Mouse (Mus musculus): ENCODE data around the gene Cbfa2t2. TPM values are rescaled to one million over a fixed set of nuclear protein-coding genes. Genes with fewer than 3 reads are reported as not detected.

Cbfa2t2 gene
- 8.4 and 9.6 TPM in 2 replicates for polyA plus RNA-seq (2015; fragmentation: Nextera tagmentation; extraction: Ambion mirVana)

DNA sequence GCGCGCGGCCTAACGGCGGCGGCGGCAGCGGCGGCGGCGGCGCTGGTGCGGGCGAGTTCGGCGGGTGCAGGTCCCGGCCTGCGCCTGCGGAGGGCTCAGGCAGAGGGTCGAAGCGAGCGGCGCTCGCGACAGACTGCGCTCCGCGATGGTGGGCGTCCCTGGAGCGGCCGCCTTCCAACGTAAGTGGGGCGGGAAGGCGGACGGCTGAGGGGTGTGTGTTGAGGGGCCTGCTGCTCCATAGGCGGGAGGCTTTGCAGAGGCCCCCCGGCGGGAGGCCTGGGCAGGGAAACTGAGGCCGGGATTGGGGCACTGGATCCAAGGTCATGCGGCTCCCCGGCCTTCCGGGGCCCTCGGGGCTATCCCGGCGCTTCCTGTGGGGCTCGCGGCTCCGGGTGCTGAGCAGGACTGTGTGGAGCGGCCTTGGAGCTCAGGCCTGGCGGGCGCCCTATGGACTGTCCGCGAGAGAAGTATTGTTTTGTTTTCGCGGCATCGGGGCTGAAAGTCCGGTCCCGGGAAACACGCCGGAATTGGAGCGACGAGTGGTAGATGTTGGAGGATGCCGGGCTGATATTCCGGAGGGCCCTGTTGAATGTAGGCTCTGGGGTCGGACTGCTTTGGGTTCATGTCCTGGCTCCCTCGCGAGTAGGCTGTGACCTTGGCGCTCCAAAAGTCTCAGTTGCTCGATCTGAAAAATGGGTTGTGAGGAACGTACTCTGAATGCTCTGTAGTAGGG is at the start of gene Cbfa2t2:
TSS of gene Cbfa2t2 (plus strand) at position 24 of the 733 bp plus-strand sequence.
- no peaks in the 10 kb centered on the region for H3K36me3 ChIP-seq
- peaks cover 44% of the 10 kb centered on the region for H3K4me1 ChIP-seq (replicated peaks)
- DNase-seq (peak; percentile 57), ATAC-seq (ENCODE audit: low read depth) (peak; percentile 52)
- under 1% methylated on average over 70 of the region's 70 CpGs for WGBS (ENCODE audit: insufficient replicate concordance)
- peak within 1 kb of the TSS; percentile 98 for H3K9ac ChIP-seq
- H3K27me3 ChIP-seq = no peaks in the 10 kb centered on the region
- H3K9me3 ChIP-seq (replicated peaks) = no peaks in the 10 kb centered on the region
- peak within 1 kb of the TSS; percentile 88 for H3K27ac ChIP-seq
- peak within 1 kb of the TSS; percentile 90 for H3K4me2 ChIP-seq
- H3K4me3 ChIP-seq (replicated peaks) = peak within 1 kb of the TSS; percentile 93

DNA sequence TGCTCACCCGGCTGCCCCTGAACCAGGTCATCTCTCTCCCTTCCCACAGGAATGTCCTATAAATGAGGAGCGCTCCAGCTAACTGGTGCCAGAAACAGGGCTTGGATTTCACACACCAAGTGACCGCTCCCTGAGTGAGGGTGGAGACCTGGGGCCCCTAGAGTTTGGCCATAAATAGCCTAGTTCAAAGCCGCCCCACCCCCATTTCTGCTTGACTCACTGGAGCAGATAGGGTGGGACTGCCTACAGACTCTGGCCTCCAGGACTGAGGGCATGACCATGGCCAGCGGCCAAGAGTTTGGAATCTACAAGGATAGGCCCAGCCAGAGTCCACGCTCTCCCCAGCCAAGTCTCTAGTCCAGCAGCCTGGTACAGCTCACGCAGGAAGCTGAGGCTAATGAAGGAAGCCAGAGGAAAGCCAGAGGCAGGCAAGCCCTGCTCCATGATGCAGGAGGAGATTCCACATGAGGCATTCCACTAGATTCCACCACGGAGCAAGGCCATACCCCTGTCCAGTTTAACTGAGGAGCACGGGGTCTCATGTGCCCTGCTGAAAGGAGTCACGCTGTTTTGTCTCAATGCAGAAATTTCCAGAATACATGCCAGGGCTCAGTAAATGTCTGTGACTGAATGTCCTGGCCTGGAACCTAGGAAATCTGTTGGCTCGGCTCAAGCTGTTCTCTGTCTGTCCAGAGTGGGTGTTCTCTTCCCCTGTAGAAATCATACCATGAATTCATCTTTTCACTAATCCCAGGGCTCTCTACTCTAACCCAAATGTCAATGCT is 45.9 kb upstream of the Cbfa2t2 start:
- WGBS (ENCODE audit: insufficient replicate concordance) = 66% methylated on average over 11 of the region's 11 CpGs
- Histone ChIP-seq H3K9me3 (replicated peaks) (no peaks in the 10 kb centered on the region), H3K27me3 (no peaks in the 10 kb centered on the region), H3K36me3 (no peaks in the 10 kb centered on the region), H3K4me1 (replicated peaks) (peaks cover 14% of the 10 kb centered on the region), H3K4me2 (no peak overlapping the region), H3K4me3 (replicated peaks) (no peak overlapping the region), H3K9ac (no peak overlapping the region), H3K27ac (peak overlapping the region; percentile 57)
- DNase-seq = no peak
- ATAC-seq (ENCODE audit: low read depth) = peak; percentile 78

DNA sequence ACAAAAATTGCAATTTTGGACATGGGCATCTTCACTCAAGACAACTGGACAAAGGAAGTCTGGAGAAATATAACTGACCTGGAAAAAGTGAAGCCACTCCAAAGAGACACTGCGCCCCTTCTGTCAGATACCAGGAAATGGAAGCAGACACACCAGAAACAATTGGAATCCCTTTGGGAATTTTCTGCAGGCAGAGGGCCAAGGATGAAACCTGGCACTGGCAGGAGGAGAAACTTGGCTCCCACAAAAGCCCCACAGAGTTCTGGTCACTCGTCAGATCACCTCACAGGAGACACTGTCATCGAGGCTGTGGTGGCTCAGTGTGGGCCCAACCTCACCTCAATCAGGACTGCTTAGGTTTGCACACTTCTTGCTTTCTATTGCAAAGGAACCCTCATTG is 41.7 kb upstream of the Cbfa2t2 start:
- no peak overlapping the region for H3K4me3 ChIP-seq (replicated peaks)
- H3K4me2 ChIP-seq = no peak overlapping the region
- H3K9ac ChIP-seq = no peak overlapping the region
- H3K36me3 ChIP-seq = no peaks in the 10 kb centered on the region
- no peaks in the 10 kb centered on the region for H3K27me3 ChIP-seq
- peaks cover 11% of the 10 kb centered on the region for H3K4me1 ChIP-seq (replicated peaks)
- H3K9me3 ChIP-seq (replicated peaks) = no peaks in the 10 kb centered on the region
- 69% methylated on average over 3 of the region's 3 CpGs for WGBS (ENCODE audit: insufficient replicate concordance)
- H3K27ac ChIP-seq = no peak overlapping the region
- no peak for DNase-seq
- ATAC-seq (ENCODE audit: low read depth) = no peak

DNA sequence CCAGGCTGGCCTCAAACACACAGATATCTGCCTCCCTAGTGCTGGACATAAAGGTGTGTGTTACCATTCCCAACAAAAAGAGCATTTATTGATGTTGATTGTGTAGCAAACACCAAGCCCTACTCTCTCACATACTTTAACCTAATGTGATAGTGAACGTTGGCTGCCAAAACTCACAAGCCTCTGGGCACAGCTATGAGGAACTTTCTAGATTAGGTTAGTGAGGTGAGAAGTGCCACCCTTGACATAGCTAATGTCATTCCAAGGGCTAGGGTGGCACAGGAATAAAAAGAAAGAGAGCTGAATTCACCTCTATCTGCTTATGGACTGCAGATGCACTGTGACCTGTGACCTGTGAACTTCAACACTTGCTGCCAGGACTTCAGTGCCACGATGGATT is 39.8 kb upstream of the Cbfa2t2 start:
- H3K4me2 ChIP-seq = no peak overlapping the region
- no peaks in the 10 kb centered on the region for H3K36me3 ChIP-seq
- WGBS (ENCODE audit: insufficient replicate concordance) = 61% methylated on average over 2 of the region's 2 CpGs
- H3K9ac ChIP-seq = no peak overlapping the region
- DNase-seq (no peak), ATAC-seq (ENCODE audit: low read depth) (no peak)
- H3K27ac ChIP-seq = no peak overlapping the region
- no peaks in the 10 kb centered on the region for H3K27me3 ChIP-seq
- H3K4me1 ChIP-seq (replicated peaks) = no peaks in the 10 kb centered on the region
- no peaks in the 10 kb centered on the region for H3K9me3 ChIP-seq (replicated peaks)
- no peak overlapping the region for H3K4me3 ChIP-seq (replicated peaks)

DNA sequence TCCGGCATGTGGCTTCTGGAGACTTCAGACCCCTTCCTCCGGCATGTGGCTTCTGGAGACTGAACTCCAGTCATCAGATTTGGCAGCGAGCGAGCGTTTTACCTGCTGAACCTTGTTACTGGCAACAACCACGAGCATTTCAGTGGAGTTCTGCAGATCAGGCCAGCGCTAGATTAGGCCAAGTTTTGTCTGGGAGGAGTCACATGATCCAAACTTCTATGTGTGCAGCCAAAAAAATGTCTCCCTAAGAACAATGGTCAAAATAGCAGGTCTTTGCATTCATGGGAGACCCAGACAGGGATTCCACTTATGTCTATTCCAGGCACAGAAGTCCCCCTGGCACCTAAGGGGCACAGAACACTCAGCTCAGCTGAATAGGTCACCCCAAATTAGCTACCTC is 38.0 kb upstream of the Cbfa2t2 start:
- 64% methylated on average over 7 of the region's 7 CpGs for WGBS (ENCODE audit: insufficient replicate concordance)
- Histone ChIP-seq H3K4me2 (no peak overlapping the region), H3K27ac (no peak overlapping the region), H3K36me3 (no peaks in the 10 kb centered on the region), H3K27me3 (no peaks in the 10 kb centered on the region), H3K4me1 (replicated peaks) (0 out of 2 replicates have a peak, but pooled peaks cover 3% of the 10 kb centered on the region), H3K4me3 (replicated peaks) (no peak overlapping the region), H3K9ac (no peak overlapping the region), H3K9me3 (replicated peaks) (no peaks in the 10 kb centered on the region)
- no peak for DNase-seq
- no peak for ATAC-seq (ENCODE audit: low read depth)

DNA sequence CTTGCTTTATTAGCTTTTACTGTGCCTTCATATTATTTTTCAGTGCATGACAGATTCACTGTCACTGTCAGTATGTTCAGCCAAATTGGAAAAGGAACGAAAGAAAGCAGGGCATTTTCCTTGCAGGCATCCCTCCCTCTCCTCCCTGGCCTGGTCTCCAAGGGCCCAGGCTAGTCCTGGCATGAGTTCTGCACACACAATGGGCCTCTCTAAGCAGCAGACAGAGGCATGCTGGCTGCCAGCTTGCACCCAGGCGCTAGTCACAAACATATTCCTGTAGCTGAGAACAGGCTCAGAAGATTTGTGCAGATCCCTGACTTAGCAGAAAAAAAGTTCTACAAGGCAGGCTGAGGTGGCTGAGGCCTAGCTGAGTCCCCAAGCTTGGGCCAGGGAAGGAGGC is 37.0 kb upstream of the Cbfa2t2 start:
- ATAC-seq (ENCODE audit: low read depth) (no peak), DNase-seq (no peak)
- Histone ChIP-seq H3K4me2 (no peak overlapping the region), H3K27ac (no peak overlapping the region), H3K9me3 (replicated peaks) (no peaks in the 10 kb centered on the region), H3K36me3 (no peaks in the 10 kb centered on the region), H3K9ac (no peak overlapping the region), H3K4me1 (replicated peaks) (0 out of 2 replicates have a peak, but pooled peaks cover 3% of the 10 kb centered on the region), H3K27me3 (0 out of 2 replicates have a peak, but pooled peaks cover 4% of the 10 kb centered on the region), H3K4me3 (replicated peaks) (no peak overlapping the region)
- 73% methylated on average over 2 of the region's 2 CpGs for WGBS (ENCODE audit: insufficient replicate concordance)

DNA sequence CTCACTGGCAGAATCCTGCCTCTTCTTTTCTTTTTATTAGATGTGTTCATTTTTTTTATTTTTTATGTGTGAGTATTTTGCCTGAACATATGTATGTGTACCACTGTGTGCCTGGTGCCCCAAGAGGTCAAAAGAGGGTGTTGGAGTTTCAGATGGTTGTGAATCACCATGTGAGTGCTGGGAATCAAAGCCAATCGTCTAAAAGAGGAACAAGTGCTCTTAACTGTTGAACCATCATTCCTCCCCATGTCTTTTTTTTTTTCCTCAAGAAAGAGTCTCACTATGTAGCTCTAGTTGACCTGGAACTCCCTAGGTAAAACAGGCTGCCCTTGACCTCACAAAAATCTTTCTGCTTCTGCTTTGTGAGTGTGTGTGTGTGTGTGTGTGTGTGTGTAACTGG is 34.3 kb upstream of the Cbfa2t2 start:
- Histone ChIP-seq H3K9me3 (replicated peaks) (no peaks in the 10 kb centered on the region), H3K27me3 (peaks cover 20% of the 10 kb centered on the region), H3K27ac (no peak overlapping the region), H3K4me2 (no peak overlapping the region), H3K4me3 (replicated peaks) (no peak overlapping the region), H3K36me3 (no peaks in the 10 kb centered on the region), H3K9ac (no peak overlapping the region), H3K4me1 (replicated peaks) (peaks cover 4% of the 10 kb centered on the region)
- no peak for ATAC-seq (ENCODE audit: low read depth)
- WGBS (ENCODE audit: insufficient replicate concordance) = 8% methylated on average over 1 of the region's 1 CpGs
- DNase-seq = no peak

DNA sequence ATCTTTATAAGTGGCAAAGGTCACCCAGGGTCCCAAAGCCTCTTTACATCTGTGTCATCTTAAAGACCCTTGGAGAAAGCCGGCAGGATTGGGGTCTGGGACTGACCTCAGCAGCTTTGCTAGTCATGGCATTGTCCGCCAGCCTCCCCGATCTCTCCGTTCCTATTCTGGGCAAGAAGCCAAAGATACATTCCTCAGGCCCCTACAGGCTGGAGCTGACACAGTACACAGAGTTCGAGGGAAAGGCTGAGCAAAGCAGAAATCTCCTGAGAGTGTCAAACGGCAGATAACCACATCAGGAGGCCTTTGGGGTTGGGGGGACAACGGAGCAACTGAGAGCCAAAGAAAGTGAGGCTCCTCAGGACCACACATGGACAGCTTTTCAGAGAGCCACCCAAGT is 33.5 kb upstream of the Cbfa2t2 start:
- no peak overlapping the region for H3K9ac ChIP-seq
- no peak overlapping the region for H3K4me3 ChIP-seq (replicated peaks)
- DNase-seq (no peak), ATAC-seq (ENCODE audit: low read depth) (peak; percentile 35; the same call in 1 of the 2 replicates)
- peaks cover 12% of the 10 kb centered on the region for H3K4me1 ChIP-seq (replicated peaks)
- H3K4me2 ChIP-seq = no peak overlapping the region
- 43% methylated on average over 7 of the region's 7 CpGs for WGBS (ENCODE audit: insufficient replicate concordance)
- H3K36me3 ChIP-seq = no peaks in the 10 kb centered on the region
- H3K9me3 ChIP-seq (replicated peaks) = no peaks in the 10 kb centered on the region
- H3K27ac ChIP-seq = no peak overlapping the region
- H3K27me3 ChIP-seq = peaks cover 28% of the 10 kb centered on the region

DNA sequence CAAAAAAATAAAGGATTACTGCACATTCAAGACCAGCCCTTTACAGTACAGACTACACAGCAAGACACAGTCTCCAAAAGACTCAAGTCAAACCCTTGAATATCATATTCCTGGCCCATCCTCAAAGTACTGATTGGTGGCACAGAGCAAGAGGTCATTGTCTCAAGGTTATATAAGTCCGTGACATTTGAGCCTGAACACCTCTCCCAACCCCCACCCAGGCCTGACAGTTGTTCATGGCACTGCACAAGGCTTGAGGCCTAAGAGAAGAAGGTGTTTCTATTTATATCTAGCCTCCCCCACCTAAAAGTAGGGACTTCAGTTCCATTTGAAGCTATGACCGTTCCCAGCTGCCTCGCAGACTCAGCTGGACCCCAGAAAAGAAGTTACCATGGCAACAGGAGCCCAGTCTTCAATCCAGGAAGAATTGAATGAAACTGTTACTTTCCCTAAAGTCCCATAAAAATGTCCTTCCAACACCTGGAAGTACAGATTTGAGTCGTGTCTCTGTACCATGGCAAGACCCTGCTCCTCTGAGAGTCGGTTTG is 30.8 kb upstream of the Cbfa2t2 start:
- Histone ChIP-seq H3K4me1 (replicated peaks) (peaks cover 16% of the 10 kb centered on the region), H3K4me3 (replicated peaks) (no peak overlapping the region), H3K27ac (no peak overlapping the region), H3K9ac (no peak overlapping the region), H3K4me2 (no peak overlapping the region), H3K27me3 (peaks cover 48% of the 10 kb centered on the region), H3K36me3 (no peaks in the 10 kb centered on the region), H3K9me3 (replicated peaks) (no peaks in the 10 kb centered on the region)
- 59% methylated on average over 5 of the region's 5 CpGs for WGBS (ENCODE audit: insufficient replicate concordance)
- DNase-seq (no peak), ATAC-seq (ENCODE audit: low read depth) (no peak)

DNA sequence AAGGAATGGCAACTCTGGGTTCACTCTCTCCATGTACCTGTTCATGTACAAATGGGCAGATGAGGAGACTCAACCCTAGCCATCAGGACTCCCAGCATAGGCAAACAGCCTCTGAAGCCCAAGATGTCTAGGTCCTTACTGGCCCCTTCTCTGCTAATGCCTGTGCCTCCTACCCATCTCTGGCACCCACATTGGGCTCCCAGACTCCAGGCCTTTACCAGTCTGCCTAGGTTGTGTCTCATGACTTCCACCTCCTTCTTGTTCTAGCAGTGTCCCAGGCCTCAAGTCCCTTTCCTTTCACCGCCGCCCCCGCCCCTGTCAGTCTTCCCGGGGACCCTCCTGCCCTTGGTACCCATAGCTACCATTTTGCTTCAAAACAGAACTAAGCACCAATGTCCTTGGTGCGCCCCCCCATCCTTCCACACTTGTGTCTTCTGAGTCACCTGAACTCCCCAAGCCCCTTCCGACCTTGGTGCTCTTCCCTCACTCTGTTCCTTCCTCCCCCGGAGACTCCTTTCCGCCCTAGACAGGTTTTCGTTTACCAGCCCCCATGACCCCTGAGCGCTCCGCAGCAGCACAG is 29.1 kb upstream of the Cbfa2t2 start:
- H3K36me3 ChIP-seq = no peaks in the 10 kb centered on the region
- peak overlapping the region; percentile 67 for H3K4me3 ChIP-seq (replicated peaks)
- DNase-seq = no peak
- peaks cover 16% of the 10 kb centered on the region for H3K4me1 ChIP-seq (replicated peaks)
- peaks cover 51% of the 10 kb centered on the region for H3K27me3 ChIP-seq
- H3K9me3 ChIP-seq (replicated peaks) = no peaks in the 10 kb centered on the region
- no peak for ATAC-seq (ENCODE audit: low read depth)
- H3K27ac ChIP-seq = no peak overlapping the region
- peak overlapping the region; percentile 87 for H3K4me2 ChIP-seq
- H3K9ac ChIP-seq = peak overlapping the region; percentile 72
- WGBS (ENCODE audit: insufficient replicate concordance) = 31% methylated on average over 11 of the region's 11 CpGs
